Mouse (Mus musculus) heart, embryonic 16.5 days (tissue): ENCODE results near the gene Hspbap1. TPM values are rescaled to one million over a fixed set of nuclear protein-coding genes. Genes with fewer than 3 reads are reported as not detected.

Experiments
- ATAC-seq: fragments of 200-750 bp; cut with Nextera tagmentation; replicated peaks from 2 replicates; pipeline ENCODE4 v1.8.0; 2017; ENCODE audit warnings: moderate number of reproducible peaks; ENCODE audit not compliant: insufficient read depth, low FRiP score; ENCODE audit errors: extremely low read depth
- H3K27ac ChIP-seq: fragments of 300-500 bp; sonication (generic); 2 replicates; pipeline ENCODE4 v1.5.1; 2014; ENCODE audit warnings: mild to moderate bottlenecking, low read length, control low read depth, moderate library complexity
- H3K27me3 ChIP-seq: fragments of 300-500 bp; sonication (generic); 2 replicates; pipeline ENCODE4 v1.6.1; 2014; ENCODE audit warnings: low read length, mixed read lengths; ENCODE audit not compliant: control insufficient read depth, insufficient read depth
- H3K36me3 ChIP-seq: fragments of 300-500 bp; sonication (generic); 2 replicates; pipeline ENCODE4 v1.6.1; 2014; ENCODE audit not compliant: control insufficient read depth, insufficient read depth
- H3K4me1 ChIP-seq: fragments of 300-500 bp; sonication (generic); 2 replicates; pipeline ENCODE4 v1.6.1; 2014; ENCODE audit warnings: low read length, mixed read lengths; ENCODE audit not compliant: control insufficient read depth, insufficient read depth
- H3K4me2 ChIP-seq: fragments of 300-500 bp; sonication (generic); 2 replicates; pipeline ENCODE4 v1.6.1; 2014; ENCODE audit warnings: low read depth, mild to moderate bottlenecking, control low read depth, low read length
- H3K4me3 ChIP-seq: fragments of 300-500 bp; sonication (generic); 2 replicates; pipeline ENCODE4 v1.5.1; 2014; ENCODE audit warnings: mild to moderate bottlenecking, control low read depth, low read length
- H3K9ac ChIP-seq: fragments of 300-500 bp; sonication (generic); 2 replicates; pipeline ENCODE4 v1.6.1; 2014; ENCODE audit warnings: low read length, control low read depth
- H3K9me3 ChIP-seq: fragments of 300-500 bp; sonication (generic); replicated peaks from 2 replicates; pipeline ENCODE4 v1.6.1; 2016; ENCODE audit warnings: low read length; ENCODE audit not compliant: control insufficient read depth
- WGBS: fragments of 180-500 bp; shearing (Covaris S2); extraction: QIAGEN DNeasy Blood & Tissue Kit; methylation state at CpG from one replicate; pipeline ENCODE4 v1.1.7; 2014; 5-methylcytosine and 5-hydroxymethylcytosine counted together
- polyA plus RNA-seq: library from polyadenylated mRNA; unstranded; fragments of >200 nt; fragmentation: Nextera tagmentation; extraction: Ambion mirVana; gene quantifications from 2 replicates; pipeline ENCODE4 v1.2.1, GENCODE M21; 2015

Gene Hspbap1
- polyA plus RNA-seq, 1 experiment from 2014 or later, result 9.4 TPM

- H3K27me3 ChIP-seq, result no peaks in the 10 kb centered on the region
- no peak overlapping the region for H3K4me3 ChIP-seq
- WGBS, result 35% methylated on average over 12 of the region's 12 CpGs
- peaks cover 24% of the 10 kb centered on the region for H3K4me1 ChIP-seq
- peak overlapping the region; percentile 46 for H3K27ac ChIP-seq
- peak; percentile 42; the same call in 1 of the 2 replicates for ATAC-seq
- H3K9ac ChIP-seq, result no peak overlapping the region
- no peaks in the 10 kb centered on the region for H3K9me3 ChIP-seq
- no peaks in the 10 kb centered on the region for H3K36me3 ChIP-seq
- H3K4me2 ChIP-seq, result peak overlapping the region; percentile 24; the same call in 1 of the 2 replicates
These were observed 29.8 kb upstream of the Hspbap1 start for GRCm38 (mm10) chr16:35740357-35740756.

- Histone ChIP-seq H3K4me3 (no peak overlapping the region), H3K9me3 (no peaks in the 10 kb centered on the region), H3K27me3 (no peaks in the 10 kb centered on the region), H3K9ac (no peak overlapping the region), H3K36me3 (no peaks in the 10 kb centered on the region), H3K4me2 (peak overlapping the region; percentile 24; the same call in 1 of the 2 replicates), H3K4me1 (peaks cover 24% of the 10 kb centered on the region), H3K27ac (peak overlapping the region; percentile 46)
- ATAC-seq, result peak; percentile 56; the same call in 1 of the 2 replicates
- WGBS, result 48% methylated on average over 6 of the region's 6 CpGs
These were observed 29.2 kb upstream of the Hspbap1 start for GRCm38 (mm10) chr16:35740943-35741342.

GRCm38 (mm10) chr16:35741621-35742020 lies 28.6 kb upstream of the Hspbap1 start:
- Histone ChIP-seq H3K36me3 (0 out of 2 replicates have a peak, but pooled peaks cover 2% of the 10 kb centered on the region), H3K27me3 (no peaks in the 10 kb centered on the region), H3K9me3 (no peaks in the 10 kb centered on the region), H3K27ac (no peak overlapping the region), H3K4me1 (peaks cover 24% of the 10 kb centered on the region), H3K4me3 (no peak overlapping the region), H3K9ac (no peak overlapping the region), H3K4me2 (no peak overlapping the region)
- WGBS, result 94% methylated on average over 5 of the region's 5 CpGs
- ATAC-seq, result no peak

GRCm38 (mm10) chr16:35742251-35742937 lies 27.8 kb upstream of the Hspbap1 start:
- Histone ChIP-seq H3K36me3 (0 out of 2 replicates have a peak, but pooled peaks cover 2% of the 10 kb centered on the region), H3K9me3 (no peaks in the 10 kb centered on the region), H3K27ac (no peak overlapping the region), H3K27me3 (no peaks in the 10 kb centered on the region), H3K9ac (no peak overlapping the region), H3K4me2 (no peak overlapping the region), H3K4me1 (peaks cover 24% of the 10 kb centered on the region), H3K4me3 (no peak overlapping the region)
- ATAC-seq, result no peak
- WGBS, result 77% methylated on average over 12 of the region's 12 CpGs

- H3K4me1 ChIP-seq, result peaks cover 2% of the 10 kb centered on the region; the same call in 1 of the 2 replicates
- no peak overlapping the region for H3K27ac ChIP-seq
- ATAC-seq, result peak; percentile 49; the same call in 1 of the 2 replicates
- no peaks in the 10 kb centered on the region for H3K9me3 ChIP-seq
- H3K4me2 ChIP-seq, result no peak overlapping the region
- H3K9ac ChIP-seq, result no peak overlapping the region
- 79% methylated on average over 9 of the region's 9 CpGs for WGBS
- H3K4me3 ChIP-seq, result no peak overlapping the region
- no peaks in the 10 kb centered on the region for H3K27me3 ChIP-seq
- 0 out of 2 replicates have a peak, but pooled peaks cover 2% of the 10 kb centered on the region for H3K36me3 ChIP-seq
These were observed 22.5 kb upstream of the Hspbap1 start for GRCm38 (mm10) chr16:35747417-35748236.

DNA sequence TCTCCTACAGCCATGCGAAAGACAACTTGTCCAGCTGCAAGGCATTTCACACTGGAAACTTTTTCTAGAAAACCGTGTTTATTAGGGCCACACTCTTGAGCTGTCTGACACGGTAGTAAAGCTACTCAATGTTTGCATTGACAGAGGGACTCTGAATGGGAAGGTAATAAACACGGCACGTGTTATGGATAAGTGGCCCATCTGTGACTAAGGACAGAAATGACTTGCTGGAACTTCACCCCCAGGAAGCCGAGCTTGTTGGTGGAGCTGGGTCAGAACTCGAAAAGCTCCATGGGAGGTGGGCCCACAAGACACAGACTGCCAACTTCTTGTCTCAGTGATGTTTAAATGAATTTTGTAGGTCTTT lies 22.0 kb upstream of the Hspbap1 start:
- peaks cover 2% of the 10 kb centered on the region; the same call in 1 of the 2 replicates for H3K4me1 ChIP-seq
- WGBS, result 90% methylated on average over 7 of the region's 7 CpGs
- no peak overlapping the region for H3K4me2 ChIP-seq
- H3K9me3 ChIP-seq, result no peaks in the 10 kb centered on the region
- no peaks in the 10 kb centered on the region for H3K27me3 ChIP-seq
- H3K9ac ChIP-seq, result no peak overlapping the region
- no peak overlapping the region for H3K4me3 ChIP-seq
- no peak for ATAC-seq
- H3K27ac ChIP-seq, result no peak overlapping the region
- H3K36me3 ChIP-seq, result 0 out of 2 replicates have a peak, but pooled peaks cover 2% of the 10 kb centered on the region

DNA sequence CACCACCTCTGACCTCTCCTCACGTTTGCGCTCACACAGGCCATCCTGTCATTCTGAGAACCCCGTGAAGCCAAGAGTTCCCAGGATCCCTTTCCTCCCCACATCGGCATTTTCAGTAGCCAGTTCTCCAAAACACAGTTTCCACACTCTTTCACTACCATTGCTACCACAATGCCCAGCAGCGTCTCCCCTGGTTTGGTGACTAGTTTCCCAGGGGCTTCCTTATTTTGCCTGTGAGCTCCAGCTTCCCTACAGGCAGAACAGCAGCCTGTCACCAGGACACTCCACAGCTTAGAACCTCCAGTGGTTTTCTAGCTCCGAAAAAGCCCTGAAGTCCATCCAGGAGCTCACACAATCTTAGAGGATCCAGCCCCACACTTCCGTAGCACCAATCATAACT lies 20.8 kb upstream of the Hspbap1 start:
- Histone ChIP-seq H3K27ac (no peak overlapping the region), H3K4me2 (no peak overlapping the region)
- 74% methylated on average over 7 of the region's 7 CpGs for WGBS

DNA sequence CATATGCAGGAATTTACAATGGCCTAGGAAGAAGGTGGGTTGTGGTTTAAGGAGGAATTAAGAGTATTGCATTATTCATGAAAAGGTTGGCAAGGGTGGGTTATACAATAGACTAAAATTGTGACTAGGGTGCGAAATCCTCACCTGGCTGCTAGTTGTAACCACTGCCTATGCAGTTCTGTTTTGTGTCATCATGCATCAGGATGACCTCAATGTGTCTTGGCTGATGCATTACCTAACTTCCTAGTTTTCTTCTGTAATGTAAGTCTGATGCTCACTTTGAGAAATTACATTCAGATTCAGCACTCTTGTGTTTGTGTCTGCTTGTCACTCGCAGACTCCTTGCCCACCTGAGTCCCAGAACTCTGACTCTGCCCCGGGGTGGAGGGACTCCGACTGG lies 18.3 kb upstream of the Hspbap1 start:
- Histone ChIP-seq H3K27ac (no peak overlapping the region), H3K36me3 (no peaks in the 10 kb centered on the region), H3K4me2 (no peak overlapping the region), H3K4me1 (peaks cover 4% of the 10 kb centered on the region; the same call in 1 of the 2 replicates), H3K27me3 (no peaks in the 10 kb centered on the region), H3K9me3 (no peaks in the 10 kb centered on the region), H3K4me3 (no peak overlapping the region), H3K9ac (no peak overlapping the region)
- 93% methylated on average over 4 of the region's 4 CpGs for WGBS
- ATAC-seq, result no peak

More for the DNA sequence above, 20.8 kb upstream of the Hspbap1 start:
- H3K9me3 ChIP-seq, result no peaks in the 10 kb centered on the region
- no peak for ATAC-seq
- no peak overlapping the region for H3K4me3 ChIP-seq
- H3K27me3 ChIP-seq, result no peaks in the 10 kb centered on the region
- H3K36me3 ChIP-seq, result 0 out of 2 replicates have a peak, but pooled peaks cover 2% of the 10 kb centered on the region
- H3K9ac ChIP-seq, result no peak overlapping the region
- H3K4me1 ChIP-seq, result peaks cover 2% of the 10 kb centered on the region; the same call in 1 of the 2 replicates

DNA sequence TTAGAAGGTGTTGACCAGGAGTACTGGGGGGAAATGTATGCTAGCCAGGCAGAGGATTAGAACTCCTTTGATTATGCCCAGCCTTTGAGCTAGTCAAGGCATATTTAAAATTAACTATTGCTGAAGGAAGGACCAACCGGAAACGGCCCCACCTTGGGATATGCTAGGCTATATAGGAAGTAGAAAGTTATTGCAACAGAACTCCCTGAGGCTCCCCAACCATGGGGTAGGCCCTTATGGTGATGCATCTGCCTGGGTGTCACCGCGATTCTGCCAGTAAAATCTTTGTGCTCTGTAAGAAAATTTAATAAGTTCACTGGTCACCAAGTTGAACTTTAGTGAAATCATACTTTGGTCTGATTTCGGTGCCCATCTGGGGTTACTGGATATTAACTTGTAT lies 16.2 kb upstream of the Hspbap1 start:
- Histone ChIP-seq H3K9ac (no peak overlapping the region), H3K4me2 (no peak overlapping the region), H3K27me3 (no peaks in the 10 kb centered on the region), H3K4me3 (no peak overlapping the region), H3K27ac (no peak overlapping the region), H3K4me1 (0 out of 2 replicates have a peak, but pooled peaks cover 2% of the 10 kb centered on the region), H3K36me3 (no peaks in the 10 kb centered on the region), H3K9me3 (no peaks in the 10 kb centered on the region)
- 92% methylated on average over 5 of the region's 5 CpGs for WGBS
- no peak for ATAC-seq
